ENCODE assay signal across 10 mouse cellular contexts in genomic region chr11:3832193-3832901, GRCm38 (mm10). TPM values are rescaled to one million over a fixed set of nuclear protein-coding genes. Genes with fewer than 3 reads are reported as not detected.
DNase-seq lines count a peak whose midpoint lies in the region; ATAC-seq and TF ChIP-seq lines count a peak whose summit lies in the region.
"Had no signal": no experiment of that assay in that cellular context is flagged by ENCODE, and none has a peak within 500 bp of the region (broad histone marks: within the 10 kb centered on the region; RNA-seq: fewer than 3 reads in every experiment).

No protein-coding gene starts in this region.

- H3K4me1 ChIP-seq in hindbrain, postnatal 0 days (ENCODE audit: insufficient read depth, low read length) = no peaks in the 10 kb centered on the region
- H3K4me1 ChIP-seq in hindbrain, embryonic 12.5 days = no peaks in the 10 kb centered on the region
- H3K4me1 ChIP-seq in cortical plate, adult 2 months (ENCODE audit: control insufficient read depth, insufficient read depth, low read length) = peaks cover 5% of the 10 kb centered on the region
- H3K4me1 ChIP-seq: embryonic facial prominence, embryonic 15.5 days had no signal

- H3K9ac ChIP-seq in hindbrain, postnatal 0 days (replicated peaks; ENCODE audit: low read length) = no peak overlapping the region
- no peak overlapping the region for H3K9ac ChIP-seq in hindbrain, embryonic 12.5 days
- H3K9ac ChIP-seq: embryonic facial prominence, embryonic 15.5 days; limb, embryonic 13.5 days had no signal

- H3K27me3 ChIP-seq in hindbrain, postnatal 0 days (ENCODE audit: insufficient read depth, low read length) = no peaks in the 10 kb centered on the region; the same call in 1 of the 2 replicates
- H3K27me3 ChIP-seq in hindbrain, embryonic 12.5 days = no peaks in the 10 kb centered on the region; the same call in 1 of the 2 replicates

- no peak for ATAC-seq in CD4-positive, CD25-positive, alpha-beta regulatory T cell, adult 4 months
- no peak for ATAC-seq in hindbrain, postnatal 0 days
- no peak for ATAC-seq in hindbrain, embryonic 12.5 days (ENCODE audit: low FRiP score)

- TF ChIP-seq POLR2A in cortical plate, adult 2 months (IDR thresholded peaks at IDR 0.05; ENCODE audit: extremely low read depth, insufficient read depth, low read length) = no peak

- no peak overlapping the region for H3K4me2 ChIP-seq in hindbrain, postnatal 0 days (ENCODE audit: low read depth, low read length)
- H3K4me2 ChIP-seq in hindbrain, embryonic 12.5 days (replicated peaks) = no peak overlapping the region
- H3K4me2 ChIP-seq: embryonic facial prominence, embryonic 15.5 days; limb, embryonic 13.5 days had no signal

- 55% methylated on average over 6 of the region's 6 CpGs for WGBS in hindbrain, postnatal 0 days
- WGBS in hindbrain, embryonic 12.5 days = 52% methylated on average over 6 of the region's 6 CpGs

- DNase-seq in CD4-positive, CD25-positive, alpha-beta regulatory T cell, adult 2 months (ENCODE audit: low read depth, low spot score) = peak; percentile 36
- peak; percentile 59 for DNase-seq in hindbrain, postnatal 0 days (ENCODE audit: low spot score)
- DNase-seq in 3134 (ENCODE audit: extremely low read depth, insufficient read length, low spot score) (peak; percentile 63), liver (no peak)
- peak; percentile 20 for DNase-seq in naive thymus-derived CD4-positive, alpha-beta T cell, adult 2 months (ENCODE audit: low read depth)

- no peak overlapping the region for H3K27ac ChIP-seq in hindbrain, postnatal 0 days
- no peak overlapping the region for H3K27ac ChIP-seq in hindbrain, embryonic 12.5 days
- no peak overlapping the region for H3K27ac ChIP-seq in cortical plate, adult 2 months (ENCODE audit: insufficient read depth, low read length)
- H3K27ac ChIP-seq: embryonic facial prominence, embryonic 15.5 days; limb, embryonic 13.5 days had no signal

- H3K36me3 ChIP-seq in hindbrain, postnatal 0 days (ENCODE audit: insufficient read depth, low read length) = no peaks in the 10 kb centered on the region
- H3K36me3 ChIP-seq in hindbrain, embryonic 12.5 days = no peaks in the 10 kb centered on the region
- H3K36me3 ChIP-seq: embryonic facial prominence, embryonic 15.5 days; limb, embryonic 13.5 days had no signal

- no peak overlapping the region for H3K4me3 ChIP-seq in hindbrain, postnatal 0 days (ENCODE audit: low read length)
- no peak overlapping the region for H3K4me3 ChIP-seq in hindbrain, embryonic 12.5 days
- no peak overlapping the region for H3K4me3 ChIP-seq in cortical plate, adult 2 months (ENCODE audit: insufficient read depth, low read length)
- H3K4me3 ChIP-seq: embryonic facial prominence, embryonic 15.5 days; limb, embryonic 13.5 days had no signal

- TF ChIP-seq CTCF in hindbrain, postnatal 0 days (IDR thresholded peaks at IDR 0.05; ENCODE audit: low read depth) = peak; percentile 63
- TF ChIP-seq CTCF in cortical plate, adult 2 months (IDR thresholded peaks at IDR 0.05; ENCODE audit: extremely low read depth, insufficient read depth, low read length) = peak; percentile 50

- H3K9me3 ChIP-seq in hindbrain, postnatal 0 days (ENCODE audit: low read length) = no peaks in the 10 kb centered on the region
- 0 out of 2 replicates have a peak, but pooled peaks cover 7% of the 10 kb centered on the region for H3K9me3 ChIP-seq in hindbrain, embryonic 12.5 days (replicated peaks)
- H3K9me3 ChIP-seq: embryonic facial prominence, embryonic 15.5 days; limb, embryonic 13.5 days had no signal

RNA-seq across cellular contexts. Expression of gene Osbp2, which starts 31.4 kb away (rescaled TPM):
- not detected for polyA plus RNA-seq in CD4-positive, CD25-positive, alpha-beta regulatory T cell, adult 4 months (2017; shearing (Covaris generic))
- 78.3 and 87.5 TPM in 2 replicates for total RNA-seq in hindbrain, postnatal 0 days (2014; rRNA removed)
- polyA plus RNA-seq in hindbrain, postnatal 0 days (2015; fragmentation: Nextera tagmentation; extraction: Ambion mirVana) = 33.8 and 39.7 TPM in 2 replicates
- polyA plus RNA-seq in hindbrain, embryonic 12.5 days (2016; fragmentation: Nextera tagmentation; extraction: Ambion mirVana) = 7.0 and 8.8 TPM in 2 replicates
- polyA plus RNA-seq in cortical plate, adult 2 months (2012; rRNA removed) = 129 and 131 TPM in 2 replicates
